In genomic region chr14:31387301-31387981, GRCm38 (mm10) we compare ENCODE assay signal across 11 mouse cellular contexts. TPM values are rescaled to one million over a fixed set of nuclear protein-coding genes. Genes with fewer than 3 reads are reported as not detected.
DNase-seq lines count a peak whose midpoint lies in the region; ATAC-seq and TF ChIP-seq lines count a peak whose summit lies in the region.
"Had no signal": no experiment of that assay in that cellular context is flagged by ENCODE, and none has a peak within 500 bp of the region (broad histone marks: within the 10 kb centered on the region; RNA-seq: fewer than 3 reads in every experiment).

No protein-coding gene starts in this region.

- H3K27me3 ChIP-seq in liver, postnatal 0 days (ENCODE audit: insufficient read depth, low read length) = no peaks in the 10 kb centered on the region
- no peaks in the 10 kb centered on the region for H3K27me3 ChIP-seq in liver, embryonic 11.5 days (replicated peaks; ENCODE audit: control insufficient read depth, insufficient read depth, low read length)
- no peaks in the 10 kb centered on the region for H3K27me3 ChIP-seq in splenic B cell, adult 2 months (ENCODE audit: control insufficient read depth, insufficient read depth, low read length, poor library complexity, severe bottlenecking)
- H3K27me3 ChIP-seq: liver, embryonic 13.5 days; neural tube, embryonic 15.5 days had no signal

- no peak overlapping the region for H3K4me2 ChIP-seq in liver, postnatal 0 days (ENCODE audit: low read depth, low read length)
- H3K4me2 ChIP-seq in liver, embryonic 11.5 days = no peak overlapping the region
- H3K4me2 ChIP-seq: liver, embryonic 13.5 days; neural tube, embryonic 15.5 days had no signal

- peaks cover 27% of the 10 kb centered on the region for H3K36me3 ChIP-seq in liver, postnatal 0 days (replicated peaks; ENCODE audit: insufficient read depth, low read length)
- no peaks in the 10 kb centered on the region for H3K36me3 ChIP-seq in liver, embryonic 11.5 days (ENCODE audit: control insufficient read depth, insufficient read depth, low read length)
- peaks cover 17% of the 10 kb centered on the region for H3K36me3 ChIP-seq in splenic B cell, adult 2 months (ENCODE audit: control insufficient read depth, insufficient read depth, low read length, poor library complexity, severe bottlenecking)
- H3K36me3 ChIP-seq: liver, embryonic 13.5 days had no signal

- DNase-seq in cerebellum, adult 11-12 months = peak; percentile 73
- no peak for DNase-seq in cerebellum, adult 8-10 months
- no peak for DNase-seq in liver, postnatal 0 days
- no peak for DNase-seq in liver, embryonic 11.5 days (ENCODE audit: low spot score)
- DNase-seq in cerebellum, postnatal 25 days = peak; percentile 66 to 67
- DNase-seq in splenic B cell, adult 2 months (ENCODE audit: low read depth, low spot score) = peak; percentile 27
- DNase-seq in frontal cortex, postnatal 25 days (ENCODE audit: low spot score in 2 of 2) = no peak
- no peak for DNase-seq in kidney, adult 9 months
- DNase-seq: kidney, adult 8-10 months; liver, embryonic 13.5 days had no signal

- H3K27ac ChIP-seq in liver, postnatal 0 days (ENCODE audit: low read depth) = peak overlapping the region; percentile 64; the same call in 1 of the 2 replicates
- H3K27ac ChIP-seq in liver, embryonic 11.5 days (ENCODE audit: low read depth, low read length) = no peak overlapping the region

- no peak for TF ChIP-seq CTCF in liver, postnatal 0 days (IDR thresholded peaks at IDR 0.05; ENCODE audit: low read depth)

- H3K4me3 ChIP-seq in liver, postnatal 0 days (ENCODE audit: low read depth, low read length) = no peak overlapping the region
- H3K4me3 ChIP-seq in liver, embryonic 11.5 days (ENCODE audit: low read depth, low read length) = no peak overlapping the region
- H3K4me3 ChIP-seq: liver, embryonic 13.5 days; neural tube, embryonic 15.5 days had no signal

- TF ChIP-seq EP300 in liver, postnatal 0 days (IDR thresholded peaks at IDR 0.05; ENCODE audit: low read depth) = no peak

- peaks cover 27% of the 10 kb centered on the region for H3K4me1 ChIP-seq in liver, postnatal 0 days (ENCODE audit: insufficient read depth)
- no peaks in the 10 kb centered on the region for H3K4me1 ChIP-seq in liver, embryonic 11.5 days (replicated peaks; ENCODE audit: control insufficient read depth, insufficient read depth, low read length)

- WGBS in liver, postnatal 0 days (ENCODE audit: insufficient replicate concordance) = 55% methylated on average over 11 of the region's 11 CpGs
- WGBS in liver, embryonic 11.5 days = 65% methylated on average over 11 of the region's 11 CpGs

- H3K9ac ChIP-seq in liver, postnatal 0 days (replicated peaks) = no peak overlapping the region
- H3K9ac ChIP-seq in liver, embryonic 11.5 days (ENCODE audit: low read depth, low read length) = no peak overlapping the region
- H3K9ac ChIP-seq: liver, embryonic 13.5 days; neural tube, embryonic 15.5 days had no signal

- H3K9me3 ChIP-seq in liver, postnatal 0 days (ENCODE audit: low read length) = no peaks in the 10 kb centered on the region
- no peaks in the 10 kb centered on the region for H3K9me3 ChIP-seq in liver, embryonic 11.5 days (ENCODE audit: control insufficient read depth, low read length)
- H3K9me3 ChIP-seq: liver, embryonic 13.5 days; neural tube, embryonic 15.5 days had no signal

- no peak for ATAC-seq in liver, postnatal 0 days
- no peak for ATAC-seq in liver, embryonic 11.5 days (replicated peaks; ENCODE audit: low FRiP score)

RNA-seq across cellular contexts. Expression of gene Sh3bp5, which starts 48.4 kb away (rescaled TPM):
- polyA plus RNA-seq in liver, postnatal 0 days (2015; fragmentation: Nextera tagmentation; extraction: Ambion mirVana) = 29.7 and 31.8 TPM in 2 replicates
- polyA plus RNA-seq in liver, embryonic 11.5 days (2014; fragmentation: Nextera tagmentation; extraction: Ambion mirVana) = 15.0 and 17.3 TPM in 2 replicates

RNA-seq across cellular contexts. Expression of gene Capn7, which starts 51.0 kb away (rescaled TPM):
- 10.3 and 12.4 TPM in 2 replicates for polyA plus RNA-seq in liver, postnatal 0 days (2015; fragmentation: Nextera tagmentation; extraction: Ambion mirVana)
- polyA plus RNA-seq in liver, embryonic 11.5 days (2014; fragmentation: Nextera tagmentation; extraction: Ambion mirVana) = 34.4 and 39.0 TPM in 2 replicates

Comparison
In these comparisons a context has a peak if more than half of its experiments do, and no peak if none do; other contexts are left out.
1. DNase-seq: peak in cerebellum, adult 11-12 months (single experiment), cerebellum, postnatal 25 days (2 of 2) and splenic B cell, adult 2 months (single experiment); none in cerebellum, adult 8-10 months (single experiment), liver, postnatal 0 days (single experiment), liver, embryonic 11.5 days (single experiment), frontal cortex, postnatal 25 days (0 of 2) and kidney, adult 9 months (single experiment).